8 mouse cellular contexts compared by ENCODE assay signal in genomic region chr5:29435491-29435890, GRCm38 (mm10). TPM values are rescaled to one million over a fixed set of nuclear protein-coding genes. Genes with fewer than 3 reads are reported as not detected.
DNase-seq lines count a peak whose midpoint lies in the region; ATAC-seq and TF ChIP-seq lines count a peak whose summit lies in the region.
"Had no signal": no experiment of that assay in that cellular context is flagged by ENCODE, and none has a peak within 500 bp of the region (broad histone marks: within the 10 kb centered on the region; RNA-seq: fewer than 3 reads in every experiment).

No protein-coding gene starts in this region.

- 51% methylated on average over 8 of the region's 8 CpGs for WGBS in forebrain, embryonic 13.5 days
- 33% methylated on average over 8 of the region's 8 CpGs for WGBS in liver, embryonic 11.5 days

- no peaks in the 10 kb centered on the region for H3K27me3 ChIP-seq in testis, adult 2 months (ENCODE audit: control insufficient read depth, insufficient read depth, low read length)
- H3K27me3 ChIP-seq in forebrain, embryonic 13.5 days = peaks cover 19% of the 10 kb centered on the region
- no peaks in the 10 kb centered on the region for H3K27me3 ChIP-seq in liver, embryonic 11.5 days (replicated peaks; ENCODE audit: control insufficient read depth, insufficient read depth, low read length)

- no peak for DNase-seq in testis, postnatal 10 days (ENCODE audit: low spot score)
- DNase-seq in liver, embryonic 11.5 days (ENCODE audit: low spot score) = no peak
- DNase-seq in urinary bladder, postnatal 4 days (ENCODE audit: low spot score in 2 of 2) = no peak
- no peak for DNase-seq in layer of hippocampus, adult 9-11 months
- no peak for DNase-seq in ovary, postnatal 10 days (ENCODE audit: low spot score)
- DNase-seq: cerebellum, adult 9-11 months had no signal

- no peaks in the 10 kb centered on the region for H3K9me3 ChIP-seq in forebrain, embryonic 13.5 days (replicated peaks)
- no peaks in the 10 kb centered on the region for H3K9me3 ChIP-seq in liver, embryonic 11.5 days (ENCODE audit: control insufficient read depth, low read length)

- H3K9ac ChIP-seq in forebrain, embryonic 13.5 days = peak overlapping the region; percentile 86
- peak overlapping the region; percentile 94 for H3K9ac ChIP-seq in liver, embryonic 11.5 days (ENCODE audit: low read depth, low read length)

- peaks cover 4% of the 10 kb centered on the region; the same call in 1 of the 2 replicates for H3K4me1 ChIP-seq in testis, adult 2 months (ENCODE audit: control insufficient read depth, insufficient read depth, low read length)
- peaks cover 35% of the 10 kb centered on the region for H3K4me1 ChIP-seq in forebrain, embryonic 13.5 days
- peaks cover 13% of the 10 kb centered on the region for H3K4me1 ChIP-seq in liver, embryonic 11.5 days (replicated peaks; ENCODE audit: control insufficient read depth, insufficient read depth, low read length)

- no peak overlapping the region for H3K27ac ChIP-seq in testis, adult 2 months (ENCODE audit: control insufficient read depth, insufficient read depth, low read depth, low read length)
- H3K27ac ChIP-seq in forebrain, embryonic 13.5 days = no peak overlapping the region
- H3K27ac ChIP-seq in liver, embryonic 11.5 days (ENCODE audit: low read depth, low read length) = no peak overlapping the region

- H3K4me3 ChIP-seq in testis, adult 2 months (ENCODE audit: control insufficient read depth, low read depth, low read length) = peak overlapping the region; percentile 96
- peak overlapping the region; percentile 94 for H3K4me3 ChIP-seq in forebrain, embryonic 13.5 days
- H3K4me3 ChIP-seq in liver, embryonic 11.5 days (ENCODE audit: low read depth, low read length) = peak overlapping the region; percentile 92

- no peak for ATAC-seq in forebrain, embryonic 13.5 days
- ATAC-seq in liver, embryonic 11.5 days (replicated peaks; ENCODE audit: low FRiP score) = no peak

- no peak for TF ChIP-seq CTCF in testis, adult 2 months (IDR thresholded peaks at IDR 0.05; ENCODE audit: control insufficient read depth, insufficient read depth, insufficient replicate concordance, low read depth, low read length)

- TF ChIP-seq POLR2A in testis, adult 2 months (IDR thresholded peaks at IDR 0.05; ENCODE audit: control insufficient read depth, low read depth, low read length) = no peak

- peak overlapping the region; percentile 93 for H3K4me2 ChIP-seq in forebrain, embryonic 13.5 days
- H3K4me2 ChIP-seq in liver, embryonic 11.5 days = peak overlapping the region; percentile 74

- H3K36me3 ChIP-seq in testis, adult 2 months (ENCODE audit: control insufficient read depth, insufficient read depth, low read length) = no peaks in the 10 kb centered on the region; the same call in 1 of the 2 replicates
- H3K36me3 ChIP-seq in forebrain, embryonic 13.5 days (ENCODE audit: poor library complexity, severe bottlenecking) = peaks cover 42% of the 10 kb centered on the region
- H3K36me3 ChIP-seq in liver, embryonic 11.5 days (ENCODE audit: control insufficient read depth, insufficient read depth, low read length) = peaks cover 22% of the 10 kb centered on the region

RNA-seq across cellular contexts. Expression of gene Nom1, which starts 1.0 kb away (rescaled TPM):
- polyA plus RNA-seq in testis, adult 2 months (2012; rRNA removed) = 7.7 and 8.5 TPM in 2 replicates
- 26.0 and 26.6 TPM in 2 replicates for polyA plus RNA-seq in forebrain, embryonic 13.5 days (2015; fragmentation: Nextera tagmentation; extraction: Ambion mirVana)
- polyA plus RNA-seq in liver, embryonic 11.5 days (2014; fragmentation: Nextera tagmentation; extraction: Ambion mirVana) = 35.6 and 38.1 TPM in 2 replicates

RNA-seq across cellular contexts. Expression of gene Mnx1, which starts 42.8 kb away (rescaled TPM):
- polyA plus RNA-seq in testis, adult 2 months (2012; rRNA removed) = 0.47 and 0.57 TPM in 2 replicates
- not detected in 2 replicates for polyA plus RNA-seq in forebrain, embryonic 13.5 days (2015; fragmentation: Nextera tagmentation; extraction: Ambion mirVana)
- 0.11 and 0.12 TPM in 2 replicates for polyA plus RNA-seq in liver, embryonic 11.5 days (2014; fragmentation: Nextera tagmentation; extraction: Ambion mirVana)

RNA-seq across cellular contexts. Expression of gene Lmbr1, which starts 57.3 kb away (rescaled TPM):
- polyA plus RNA-seq in testis, adult 2 months (2012; rRNA removed) = 14.7 and 20.6 TPM in 2 replicates
- polyA plus RNA-seq in forebrain, embryonic 13.5 days (2015; fragmentation: Nextera tagmentation; extraction: Ambion mirVana) = 17.3 and 18.7 TPM in 2 replicates
- polyA plus RNA-seq in liver, embryonic 11.5 days (2014; fragmentation: Nextera tagmentation; extraction: Ambion mirVana) = 6.5 and 6.6 TPM in 2 replicates
